Mouse (Mus musculus): ENCODE results near the gene Trip11.

Gene Trip11

GRCm38 (mm10) chr12:101831221-101831620 lies 81.8 kb downstream of the Trip11 start:
- DNase-seq (ENCODE audit: inconsistent age in 2 of 2, low spot score in 1 of 2), result no peak

- DNase-seq (ENCODE audit: inconsistent age in 2 of 2, low spot score in 1 of 2), result no peak
Measured at GRCm38 (mm10) chr12:101823161-101823560, 89.9 kb downstream of the Trip11 start.

DNA sequence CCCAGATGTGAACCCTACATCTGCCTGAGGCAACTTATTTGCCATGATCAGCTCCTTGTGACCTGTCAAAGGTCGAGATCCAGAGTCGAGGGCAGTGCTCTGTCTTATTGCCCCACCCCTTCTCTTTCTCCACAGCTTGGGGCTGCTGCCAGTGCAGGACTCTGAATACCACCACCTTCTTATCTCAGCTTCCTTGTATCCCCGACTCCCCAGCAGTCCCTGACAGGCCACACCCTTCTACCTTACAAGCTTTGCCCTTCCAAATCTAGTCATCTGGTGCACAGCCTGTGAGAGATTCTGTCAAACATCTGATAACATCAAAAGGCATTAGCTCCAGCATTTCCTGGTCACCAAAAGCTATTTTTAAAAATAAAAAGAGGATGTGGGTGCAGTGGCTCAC lies 91.5 kb downstream of the Trip11 start:
- no peak for DNase-seq (ENCODE audit: inconsistent age in 2 of 2, low spot score in 1 of 2)

GRCm38 (mm10) chr12:101819570-101819969 lies 93.5 kb downstream of the Trip11 start:
- no peak for DNase-seq (ENCODE audit: inconsistent age in 2 of 2, low spot score in 1 of 2)

DNA sequence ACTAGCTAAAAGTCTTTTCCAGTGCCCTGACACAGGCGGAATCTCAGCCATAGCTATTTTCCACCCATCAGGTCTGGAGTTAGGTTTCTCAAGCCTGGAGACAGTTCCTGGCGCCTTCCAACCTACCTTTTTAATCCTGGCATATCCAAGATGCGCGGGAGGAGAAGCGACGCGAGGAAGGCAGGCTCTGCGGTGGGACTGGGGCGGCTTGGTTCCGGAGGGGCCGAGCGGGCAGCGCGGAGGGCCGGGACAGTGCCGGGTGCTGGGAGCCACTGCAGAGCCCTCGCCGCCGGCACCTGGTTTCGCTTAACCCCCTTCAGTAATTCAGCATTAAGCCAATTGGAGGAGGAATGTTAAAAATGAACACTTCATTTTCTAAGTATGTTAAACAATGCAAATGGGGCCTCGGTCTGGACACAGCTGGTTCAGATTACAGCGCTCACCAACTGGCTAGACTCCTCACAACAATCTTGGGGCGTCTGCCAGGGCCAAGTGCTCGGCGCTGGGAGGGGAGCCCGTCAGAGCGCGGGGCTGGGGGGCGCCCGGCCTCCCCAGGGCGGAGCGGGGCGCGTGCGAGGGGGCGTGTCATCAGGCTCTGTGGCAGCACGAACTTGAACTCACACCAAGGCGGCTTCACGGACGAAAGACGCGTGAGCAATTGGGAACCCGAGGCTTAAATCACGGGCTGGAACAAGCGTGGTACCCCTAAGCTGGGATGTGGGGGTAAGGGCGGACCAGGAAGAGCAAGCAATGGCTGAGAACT lies 94.3 kb downstream of the Trip11 start, which contains the start of gene Fbln5:
Gene Fbln5, minus strand, starts transcription at position 448 of the 763 bp plus-strand sequence.
- DNase-seq (ENCODE audit: inconsistent age in 2 of 2, low spot score in 1 of 2), result peak; percentile 45 to 74

DNA sequence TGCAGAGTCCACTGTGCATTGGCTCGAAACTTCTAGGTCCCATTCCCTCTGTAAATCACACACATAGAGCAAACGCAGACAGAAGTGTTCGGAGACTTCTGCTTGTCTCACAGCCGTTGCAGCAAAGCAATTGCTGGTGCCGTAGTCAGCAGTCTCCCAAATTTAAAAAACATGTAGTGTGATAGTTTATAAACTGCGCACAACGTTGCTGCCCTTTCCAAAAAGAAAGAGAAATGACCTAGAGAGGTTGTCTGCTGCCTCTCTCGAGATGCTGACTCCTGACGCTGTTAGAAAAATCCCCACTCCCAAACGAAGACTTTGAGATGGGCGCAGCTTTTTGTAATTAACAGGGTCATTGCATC lies 94.8 kb downstream of the Trip11 start:
- DNase-seq (ENCODE audit: inconsistent age in 2 of 2, low spot score in 1 of 2), result no peak

DNA sequence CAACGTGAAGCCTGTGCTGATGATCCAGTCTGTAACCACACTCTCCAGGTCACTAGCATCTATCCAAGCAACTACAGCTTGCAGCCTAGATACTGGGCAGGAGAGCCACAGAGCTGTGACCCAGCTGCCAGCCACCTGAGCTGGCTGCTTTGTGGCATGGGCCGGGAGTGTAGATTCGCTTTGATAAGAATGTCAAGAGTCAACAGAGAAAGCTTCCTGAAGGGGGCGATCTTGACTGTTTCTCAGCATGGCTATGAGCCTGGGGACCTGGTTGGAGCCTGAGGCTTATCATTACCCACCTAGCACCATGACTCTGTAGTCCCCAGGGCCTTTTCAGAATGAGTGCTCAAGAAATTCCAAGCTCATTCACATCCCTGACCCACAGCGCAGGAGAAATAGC lies 96.3 kb downstream of the Trip11 start:
- DNase-seq (ENCODE audit: inconsistent age in 2 of 2, low spot score in 1 of 2), result peak in 1 of 2 experiments; percentile 46

GRCm38 (mm10) chr12:101815796-101816195 lies 97.3 kb downstream of the Trip11 start:
- no peak for DNase-seq (ENCODE audit: inconsistent age in 2 of 2, low spot score in 1 of 2)

DNA sequence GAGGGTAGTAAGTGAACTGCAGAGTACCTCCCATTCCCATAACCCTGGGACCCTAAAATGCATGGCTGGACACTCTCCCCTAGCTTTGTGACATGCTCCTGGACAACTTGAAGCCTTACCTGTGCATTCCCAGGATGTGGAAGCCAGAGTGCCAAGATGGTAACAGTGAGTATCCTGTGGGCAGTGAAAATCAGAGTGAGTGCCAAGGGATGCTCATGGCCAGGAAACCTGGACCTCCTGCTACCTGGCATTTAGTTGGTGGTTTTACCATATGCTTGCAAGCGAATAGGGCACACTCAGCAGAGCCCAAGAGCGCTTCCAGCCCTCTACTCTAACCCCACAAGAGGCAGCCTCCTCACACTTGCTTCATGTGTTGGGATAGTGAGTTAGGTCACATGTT lies 98.6 kb downstream of the Trip11 start:
- DNase-seq (ENCODE audit: inconsistent age in 2 of 2, low spot score in 1 of 2), result no peak

DNA sequence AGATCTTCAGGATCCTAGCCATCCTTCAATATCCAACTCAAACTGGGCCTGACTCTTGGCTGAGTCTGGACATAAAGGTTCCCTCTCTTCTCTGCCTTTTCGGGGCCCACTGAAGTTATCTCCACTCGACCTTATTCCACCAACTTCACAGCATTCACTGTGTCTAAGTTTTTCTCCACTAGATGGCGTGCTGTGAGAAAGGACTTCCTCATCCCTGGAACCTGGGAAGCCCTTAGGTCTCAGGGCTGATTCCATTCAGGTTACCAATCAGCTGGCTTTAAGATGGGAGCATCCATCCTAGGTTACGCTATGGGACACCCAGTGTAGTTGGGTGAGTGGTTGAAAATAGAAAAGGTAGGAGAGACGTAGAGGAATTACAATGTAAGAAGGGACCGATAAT lies 101.9 kb downstream of the Trip11 start:
- peak in 1 of 2 experiments; percentile 81 for DNase-seq (ENCODE audit: inconsistent age in 2 of 2, low spot score in 1 of 2)

DNA sequence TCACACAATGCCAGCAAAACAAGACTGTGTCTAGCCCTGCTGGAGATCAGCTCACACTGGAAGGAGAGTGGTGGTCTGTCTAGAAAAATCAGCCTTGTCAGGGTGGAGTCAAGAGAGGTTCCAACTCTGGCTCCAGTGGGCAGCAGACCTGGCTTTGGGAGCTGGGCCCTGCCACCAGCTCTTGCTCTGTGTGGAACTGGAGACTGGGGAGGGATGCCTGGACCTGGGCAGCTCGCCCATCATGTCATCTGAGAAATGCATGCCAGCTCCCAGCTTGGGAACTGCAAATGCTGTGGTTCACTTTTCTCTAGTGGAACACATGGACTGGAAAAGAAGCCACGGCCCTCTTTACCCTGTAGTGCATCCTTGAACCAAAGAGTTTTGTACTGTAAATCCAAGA lies 102.6 kb downstream of the Trip11 start:
- DNase-seq (ENCODE audit: inconsistent age in 2 of 2, low spot score in 1 of 2), result no peak

GRCm38 (mm10) chr12:101807400-101807799 lies 105.7 kb downstream of the Trip11 start:
- peak; percentile 16 to 46 for DNase-seq (ENCODE audit: inconsistent age in 2 of 2, low spot score in 1 of 2)

DNA sequence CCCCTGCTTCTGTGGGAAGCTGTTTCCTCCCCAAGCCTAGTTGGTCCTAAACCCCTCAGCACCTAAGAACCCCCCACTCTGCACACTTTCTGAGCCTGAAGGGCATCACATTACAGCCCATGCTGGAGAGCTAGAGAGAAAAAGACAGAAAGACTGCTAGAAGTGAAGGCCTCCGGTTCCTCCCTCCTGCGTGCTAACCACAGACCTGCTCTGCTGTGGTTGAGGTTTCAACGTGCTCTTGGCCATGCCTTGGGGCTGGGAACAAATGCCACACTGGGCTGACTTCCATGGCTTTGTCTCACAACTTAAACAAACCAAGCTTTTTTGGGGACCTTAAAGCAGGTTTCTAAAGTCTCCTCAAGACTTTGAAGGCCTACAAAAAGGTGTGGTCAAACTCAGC lies 110.6 kb downstream of the Trip11 start:
- no peak for DNase-seq (ENCODE audit: inconsistent age in 2 of 2, low spot score in 1 of 2)

- DNase-seq (ENCODE audit: inconsistent age in 2 of 2, low spot score in 1 of 2), result no peak
Measured at GRCm38 (mm10) chr12:101801744-101802143, 111.3 kb downstream of the Trip11 start.

GRCm38 (mm10) chr12:101801051-101801450 lies 112.0 kb downstream of the Trip11 start:
- no peak for DNase-seq (ENCODE audit: inconsistent age in 2 of 2, low spot score in 1 of 2)

DNA sequence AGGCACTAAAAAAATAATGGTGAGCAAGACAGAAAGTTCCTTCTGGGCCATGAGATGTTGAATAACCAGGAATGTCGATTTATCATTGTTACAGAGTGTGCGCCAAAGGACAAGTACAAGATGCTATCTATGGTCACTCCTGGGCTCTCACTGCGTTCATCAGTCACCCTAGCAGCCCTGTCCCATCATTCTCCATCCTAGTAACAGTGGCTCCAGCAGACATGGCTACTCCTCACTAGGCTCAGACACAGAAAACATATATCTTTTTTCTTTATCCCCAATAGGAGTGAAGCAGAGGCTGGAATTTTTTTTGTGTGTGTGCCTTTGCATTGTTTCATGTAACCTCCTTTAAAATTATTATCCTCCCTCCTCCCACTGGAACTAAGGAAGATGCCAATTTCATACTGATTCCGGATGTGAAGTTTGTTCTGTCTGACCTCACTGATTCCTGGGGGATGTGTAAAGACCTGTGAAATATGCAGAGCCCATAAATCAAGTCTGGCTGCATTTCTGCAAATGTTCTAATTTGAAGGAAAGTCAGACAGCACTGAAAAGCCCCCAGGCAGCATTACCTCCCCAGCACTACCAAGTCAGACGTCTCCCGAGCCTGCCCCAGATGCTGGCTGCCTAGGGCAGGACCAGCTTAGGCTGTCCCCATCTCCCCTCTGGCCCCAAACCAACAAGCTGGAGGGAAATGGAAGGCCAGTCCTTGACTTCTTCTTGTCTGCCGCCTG lies 114.7 kb downstream of the Trip11 start:
- DNase-seq (ENCODE audit: inconsistent age in 2 of 2, low spot score in 1 of 2), result peak in 1 of 2 experiments; percentile 46

DNA sequence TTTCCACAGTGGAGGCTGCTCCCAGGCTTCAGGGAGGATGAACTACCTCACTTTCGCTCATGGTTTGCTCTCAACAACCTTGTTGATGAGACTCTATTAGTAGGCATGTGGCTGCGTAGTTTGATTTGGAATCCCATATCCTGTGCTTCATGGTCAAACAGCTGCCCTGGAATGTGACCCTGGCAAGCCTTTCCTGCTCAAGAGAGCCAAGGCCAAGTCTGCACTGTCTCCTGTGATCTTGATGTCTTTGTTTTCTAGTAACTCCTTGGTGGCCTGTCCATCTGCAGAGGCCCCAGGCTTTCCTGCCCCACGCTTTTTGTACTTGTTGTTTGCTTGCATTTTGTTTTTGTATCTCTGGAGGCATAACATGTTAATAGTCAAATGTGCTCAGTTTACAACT lies 118.6 kb downstream of the Trip11 start:
- peak; percentile 64 to 83 for DNase-seq (ENCODE audit: inconsistent age in 2 of 2, low spot score in 1 of 2)

- DNase-seq (ENCODE audit: inconsistent age in 2 of 2, low spot score in 1 of 2), result peak; percentile 29 to 44
Measured at GRCm38 (mm10) chr12:101793221-101793621, 119.8 kb downstream of the Trip11 start.

DNA sequence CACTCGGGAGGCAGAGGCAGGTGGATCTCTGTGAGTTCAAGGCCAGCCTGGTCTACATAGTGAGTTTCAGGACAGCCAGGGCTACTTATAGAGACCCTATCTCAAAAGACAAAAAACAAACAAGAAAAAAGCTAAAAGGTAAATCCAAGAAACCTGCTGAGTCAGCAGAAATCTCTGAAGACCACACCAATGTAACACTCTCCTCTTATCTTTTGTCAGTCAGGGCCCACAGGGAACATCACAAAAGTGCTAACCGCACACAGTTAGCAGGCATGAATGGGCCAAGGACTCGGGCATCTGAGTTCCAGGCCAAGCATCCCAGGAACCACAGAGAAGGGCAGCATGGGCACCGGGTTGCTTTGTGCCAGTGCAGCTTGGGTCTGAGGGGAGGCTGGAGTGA lies 120.4 kb downstream of the Trip11 start:
- DNase-seq (ENCODE audit: inconsistent age in 2 of 2, low spot score in 1 of 2), result no peak

DNA sequence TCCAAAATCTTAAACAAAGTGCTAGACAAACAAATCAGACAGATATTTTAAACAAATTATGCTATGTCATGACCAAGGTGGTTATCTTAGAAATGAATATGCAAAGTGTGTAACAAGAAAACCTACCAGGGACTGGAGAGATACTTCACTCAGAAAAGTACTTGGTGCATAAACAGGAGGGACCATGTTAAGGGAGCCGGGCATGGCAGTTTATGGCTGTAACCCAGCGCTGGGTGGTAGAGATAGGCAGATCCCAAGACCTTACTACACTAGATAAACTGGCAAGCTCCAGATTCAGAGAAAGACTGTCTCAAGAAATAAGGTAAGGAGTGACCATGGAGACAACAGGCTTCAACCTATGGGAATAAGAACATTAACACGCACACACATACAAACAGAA lies 123.3 kb downstream of the Trip11 start:
- no peak for DNase-seq (ENCODE audit: inconsistent age in 2 of 2, low spot score in 1 of 2)

DNA sequence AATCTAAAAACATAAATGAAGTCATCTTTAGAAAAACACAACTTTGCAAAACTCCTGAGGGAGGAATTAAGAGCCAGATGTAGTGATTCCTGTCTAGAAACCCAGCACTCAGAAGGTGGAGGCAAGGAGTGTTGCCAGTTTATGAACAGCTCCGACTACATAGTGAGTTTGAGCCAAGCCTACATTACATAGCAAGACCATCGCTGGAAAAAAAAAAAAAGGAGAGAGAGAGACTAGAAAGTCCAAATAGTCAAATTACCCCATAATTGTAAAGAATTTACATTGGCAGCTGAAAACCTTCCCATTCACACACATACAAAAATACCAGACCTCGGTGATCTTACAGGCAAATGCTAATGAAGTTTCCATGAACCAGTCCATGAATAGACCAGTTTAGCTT lies 123.8 kb downstream of the Trip11 start:
- no peak for DNase-seq (ENCODE audit: inconsistent age in 2 of 2, low spot score in 1 of 2)
